Mouse (Mus musculus) midbrain, embryonic 12.5 days (tissue): ENCODE results near the gene Smu1. TPM values are rescaled to one million over a fixed set of nuclear protein-coding genes. Genes with fewer than 3 reads are reported as not detected.
A peak's percentile ranks its signal among the peaks of the same experiment; 100 is the strongest.

Source experiments
- ATAC-seq: fragments of 200-750 bp; cut with Nextera tagmentation; 2 replicates; pipeline ENCODE4 v1.8.0; 2017; ENCODE audit warnings: low read depth, moderate TSS enrichment, moderate library complexity; ENCODE audit not compliant: low FRiP score
- H3K27ac ChIP-seq: fragments of 300-500 bp; sonication (generic); replicated peaks from 2 replicates; pipeline ENCODE4 v1.5.1; 2016; ENCODE audit warnings: mild to moderate bottlenecking
- H3K27me3 ChIP-seq: fragments of 300-500 bp; sonication (generic); 2 replicates; pipeline ENCODE4 v1.6.1; 2016; ENCODE audit warnings: mild to moderate bottlenecking
- H3K36me3 ChIP-seq: fragments of 300-500 bp; sonication (generic); 2 replicates; pipeline ENCODE4 v1.6.1; 2016
- H3K4me1 ChIP-seq: fragments of 300-500 bp; sonication (generic); 2 replicates; pipeline ENCODE4 v1.6.1; 2016
- H3K4me2 ChIP-seq: fragments of 300-500 bp; sonication (generic); replicated peaks from 2 replicates; pipeline ENCODE4 v1.6.1; 2016; ENCODE audit warnings: mild to moderate bottlenecking, moderate library complexity
- H3K4me3 ChIP-seq: fragments of 300-500 bp; sonication (generic); 2 replicates; pipeline ENCODE4 v1.5.1; 2016; ENCODE audit warnings: mild to moderate bottlenecking
- H3K9ac ChIP-seq: fragments of 300-500 bp; sonication (generic); replicated peaks from 2 replicates; pipeline ENCODE4 v1.6.1; 2016; ENCODE audit warnings: mild to moderate bottlenecking, moderate library complexity
- H3K9me3 ChIP-seq: fragments of 300-500 bp; sonication (generic); 2 replicates; pipeline ENCODE4 v1.6.1; 2016; ENCODE audit warnings: mild to moderate bottlenecking
- WGBS: fragments of 180-500 bp; shearing (Covaris S2); methylation state at CpG from one replicate; pipeline ENCODE4 v1.1.7; 2016; 5-methylcytosine and 5-hydroxymethylcytosine counted together
- polyA plus RNA-seq: library from polyadenylated mRNA; unstranded; fragments of >200 nt; fragmentation: Nextera tagmentation; extraction: Ambion mirVana; gene quantifications from 2 replicates; pipeline ENCODE4 v1.2.1, GENCODE M21; 2016

Gene Smu1
- polyA plus RNA-seq, 1 experiment from 2014 or later: 154 TPM

- H3K4me1 ChIP-seq: 0 out of 2 replicates have a peak, but pooled peaks cover 3% of the 10 kb centered on the region
- no peaks in the 10 kb centered on the region for H3K27me3 ChIP-seq
- H3K27ac ChIP-seq: no peak overlapping the region
- H3K9ac ChIP-seq: no peak overlapping the region
- H3K4me2 ChIP-seq: no peak overlapping the region
- no peaks in the 10 kb centered on the region for H3K9me3 ChIP-seq
- no peak for ATAC-seq
- peaks cover 84% of the 10 kb centered on the region for H3K36me3 ChIP-seq
- no peak overlapping the region for H3K4me3 ChIP-seq
These were observed 26.5 kb downstream of the Smu1 start for GRCm38 (mm10) chr4:40731262-40731661.

GRCm38 (mm10) chr4:40727247-40727646 lies 30.5 kb downstream of the Smu1 start:
- Histone ChIP-seq H3K9me3 (no peaks in the 10 kb centered on the region), H3K9ac (no peak overlapping the region), H3K4me1 (peaks cover 29% of the 10 kb centered on the region), H3K36me3 (peaks cover 64% of the 10 kb centered on the region), H3K27ac (no peak overlapping the region), H3K4me3 (no peak overlapping the region), H3K27me3 (no peaks in the 10 kb centered on the region), H3K4me2 (no peak overlapping the region)
- WGBS: 78% methylated on average over 1 of the region's 1 CpGs
- no peak for ATAC-seq

- H3K4me3 ChIP-seq: no peak overlapping the region
- H3K27ac ChIP-seq: no peak overlapping the region
- no peaks in the 10 kb centered on the region for H3K27me3 ChIP-seq
- no peak for ATAC-seq
- no peak overlapping the region for H3K9ac ChIP-seq
- peaks cover 47% of the 10 kb centered on the region for H3K36me3 ChIP-seq
- no peaks in the 10 kb centered on the region for H3K9me3 ChIP-seq
- peaks cover 37% of the 10 kb centered on the region for H3K4me1 ChIP-seq
- peak overlapping the region; percentile 77; the same call in 1 of the 2 replicates for H3K4me2 ChIP-seq
These were observed 32.2 kb downstream of the Smu1 start for GRCm38 (mm10) chr4:40725554-40725953.

GRCm38 (mm10) chr4:40725141-40725540 lies 32.6 kb downstream of the Smu1 start:
- no peak for ATAC-seq
- no peak overlapping the region for H3K9ac ChIP-seq
- no peaks in the 10 kb centered on the region for H3K27me3 ChIP-seq
- peaks cover 37% of the 10 kb centered on the region for H3K4me1 ChIP-seq
- H3K4me2 ChIP-seq: peak overlapping the region; percentile 77
- no peaks in the 10 kb centered on the region for H3K9me3 ChIP-seq
- peak overlapping the region; percentile 85 for H3K4me3 ChIP-seq
- H3K27ac ChIP-seq: no peak overlapping the region
- peaks cover 43% of the 10 kb centered on the region for H3K36me3 ChIP-seq
- 90% methylated on average over 7 of the region's 7 CpGs for WGBS

- peak overlapping the region; percentile 96 for H3K9ac ChIP-seq
- peak; percentile 94 for ATAC-seq
- 1% methylated on average over 44 of the region's 62 CpGs for WGBS
- no peaks in the 10 kb centered on the region for H3K27me3 ChIP-seq
- H3K4me1 ChIP-seq: peaks cover 37% of the 10 kb centered on the region
- H3K36me3 ChIP-seq: peaks cover 24% of the 10 kb centered on the region
- H3K4me2 ChIP-seq: peak overlapping the region; percentile 77
- no peaks in the 10 kb centered on the region for H3K9me3 ChIP-seq
- peak overlapping the region; percentile 100 for H3K27ac ChIP-seq
- H3K4me3 ChIP-seq: peak overlapping the region; percentile 85
These were observed 34.8 kb downstream of the Smu1 start for GRCm38 (mm10) chr4:40722687-40723460.

GRCm38 (mm10) chr4:40722011-40722666 lies 35.6 kb downstream of the Smu1 start, which contains the start of gene Dnaja1:
Gene Dnaja1 (plus strand): TSS chr4:40722150.
- Histone ChIP-seq H3K9me3 (no peaks in the 10 kb centered on the region), H3K4me1 (peaks cover 37% of the 10 kb centered on the region), H3K27ac (peak within 1 kb of the TSS; percentile 100), H3K4me2 (peak within 1 kb of the TSS; percentile 77), H3K27me3 (no peaks in the 10 kb centered on the region), H3K36me3 (peaks cover 17% of the 10 kb centered on the region), H3K4me3 (peak within 1 kb of the TSS; percentile 85), H3K9ac (peak within 1 kb of the TSS; percentile 96)
- WGBS: under 1% methylated on average over 53 of the region's 54 CpGs
- ATAC-seq: peak; percentile 90

- Histone ChIP-seq H3K27me3 (no peaks in the 10 kb centered on the region), H3K27ac (no peak overlapping the region; the same call in 1 of the 2 replicates), H3K9me3 (no peaks in the 10 kb centered on the region), H3K4me2 (no peak overlapping the region), H3K9ac (no peak overlapping the region; the same call in 1 of the 2 replicates), H3K36me3 (peaks cover 9% of the 10 kb centered on the region), H3K4me1 (peaks cover 30% of the 10 kb centered on the region), H3K4me3 (no peak overlapping the region)
- no peak for ATAC-seq
- WGBS: 98% methylated on average over 8 of the region's 8 CpGs
These were observed 36.8 kb downstream of the Smu1 start for GRCm38 (mm10) chr4:40720910-40721309.

- Histone ChIP-seq H3K27me3 (no peaks in the 10 kb centered on the region), H3K4me2 (no peak overlapping the region), H3K9ac (no peak overlapping the region), H3K4me3 (no peak overlapping the region), H3K36me3 (no peaks in the 10 kb centered on the region), H3K4me1 (peaks cover 8% of the 10 kb centered on the region), H3K27ac (no peak overlapping the region), H3K9me3 (no peaks in the 10 kb centered on the region)
- WGBS: 96% methylated on average over 3 of the region's 3 CpGs
- ATAC-seq: no peak
These were observed 40.6 kb downstream of the Smu1 start for GRCm38 (mm10) chr4:40717141-40717540.

- no peak for ATAC-seq
- WGBS: 29% methylated on average over 9 of the region's 9 CpGs
- peak overlapping the region; percentile 75 for H3K4me2 ChIP-seq
These were observed 53.9 kb downstream of the Smu1 start for GRCm38 (mm10) chr4:40703710-40704275.

GRCm38 (mm10) chr4:40702797-40703709 lies 54.7 kb downstream of the Smu1 start, which contains the start of gene Aptx:
Gene Aptx (minus strand): TSS chr4:40703194.
- Histone ChIP-seq H3K9ac (peak within 1 kb of the TSS; percentile 69), H3K4me2 (peak within 1 kb of the TSS; percentile 75), H3K4me1 (peaks cover 25% of the 10 kb centered on the region), H3K27me3 (no peaks in the 10 kb centered on the region), H3K36me3 (no peaks in the 10 kb centered on the region), H3K27ac (peak within 1 kb of the TSS; percentile 92), H3K4me3 (peak within 1 kb of the TSS; percentile 70), H3K9me3 (no peaks in the 10 kb centered on the region)
- ATAC-seq: peak; percentile 93
- WGBS: under 1% methylated on average over 42 of the region's 42 CpGs

More at GRCm38 (mm10) chr4:40703710-40704275, 53.9 kb downstream of the Smu1 start:
- Histone ChIP-seq H3K9ac (peak overlapping the region; percentile 69), H3K27me3 (no peaks in the 10 kb centered on the region), H3K27ac (peak overlapping the region; percentile 92), H3K9me3 (no peaks in the 10 kb centered on the region), H3K36me3 (no peaks in the 10 kb centered on the region), H3K4me3 (peak overlapping the region; percentile 70), H3K4me1 (peaks cover 25% of the 10 kb centered on the region)

GRCm38 (mm10) chr4:40701796-40702195 lies 55.9 kb downstream of the Smu1 start:
- WGBS: 85% methylated on average over 3 of the region's 3 CpGs
- H3K36me3 ChIP-seq: 0 out of 2 replicates have a peak, but pooled peaks cover 3% of the 10 kb centered on the region
- no peaks in the 10 kb centered on the region for H3K9me3 ChIP-seq
- H3K27ac ChIP-seq: no peak overlapping the region
- H3K4me2 ChIP-seq: peak overlapping the region; percentile 75
- no peak overlapping the region for H3K9ac ChIP-seq
- peak overlapping the region; percentile 70 for H3K4me3 ChIP-seq
- peaks cover 25% of the 10 kb centered on the region for H3K4me1 ChIP-seq
- no peaks in the 10 kb centered on the region for H3K27me3 ChIP-seq
- ATAC-seq: no peak
